Mouse (Mus musculus): Measurements from ENCODE around the gene Fto.

Fto gene

GRCm38 (mm10) chr8:91312835-91313832 is at the start of gene Fto, which contains the start of gene Rpgrip1l:
TSS of gene Fto (plus strand) at chr8:91313525.
TSS of gene Rpgrip1l (minus strand) at chr8:91313262.
- peak; percentile 98 for DNase-seq (ENCODE audit: low read depth)

GRCm38 (mm10) chr8:91263939-91264338 is 49.4 kb upstream of the Fto start:
- DNase-seq (ENCODE audit: low read depth): no peak

GRCm38 (mm10) chr8:91264564-91264963 is 48.8 kb upstream of the Fto start:
- no peak for DNase-seq (ENCODE audit: low read depth)

- no peak for DNase-seq (ENCODE audit: low read depth)
Observed at GRCm38 (mm10) chr8:91269374-91269958, 43.9 kb upstream of the Fto start.

GRCm38 (mm10) chr8:91273493-91273892 is 39.8 kb upstream of the Fto start:
- DNase-seq (ENCODE audit: low read depth): no peak

- no peak for DNase-seq (ENCODE audit: low read depth)
Observed at GRCm38 (mm10) chr8:91276337-91276736, 37.0 kb upstream of the Fto start.

GRCm38 (mm10) chr8:91278060-91278459 is 35.3 kb upstream of the Fto start:
- no peak for DNase-seq (ENCODE audit: low read depth)

GRCm38 (mm10) chr8:91280467-91281212 is 32.7 kb upstream of the Fto start:
- DNase-seq (ENCODE audit: low read depth): no peak

GRCm38 (mm10) chr8:91281545-91281944 is 31.8 kb upstream of the Fto start:
- DNase-seq (ENCODE audit: low read depth): no peak

GRCm38 (mm10) chr8:91282655-91283054 is 30.7 kb upstream of the Fto start:
- no peak for DNase-seq (ENCODE audit: low read depth)

GRCm38 (mm10) chr8:91283815-91284214 is 29.5 kb upstream of the Fto start:
- no peak for DNase-seq (ENCODE audit: low read depth)

GRCm38 (mm10) chr8:91286237-91286636 is 27.1 kb upstream of the Fto start:
- DNase-seq (ENCODE audit: low read depth): no peak

- DNase-seq (ENCODE audit: low read depth): no peak
Observed at GRCm38 (mm10) chr8:91290576-91290975, 22.7 kb upstream of the Fto start.

GRCm38 (mm10) chr8:91295786-91296185 is 17.5 kb upstream of the Fto start:
- DNase-seq (ENCODE audit: low read depth): no peak

GRCm38 (mm10) chr8:91298672-91299071 is 14.7 kb upstream of the Fto start:
- no peak for DNase-seq (ENCODE audit: low read depth)

GRCm38 (mm10) chr8:91304481-91305386 is 8.6 kb upstream of the Fto start:
- DNase-seq (ENCODE audit: low read depth): no peak

- no peak for DNase-seq (ENCODE audit: low read depth)
Observed at GRCm38 (mm10) chr8:91312342-91312741, 983 bp upstream of the Fto start.

- DNase-seq (ENCODE audit: low read depth): no peak
Observed at GRCm38 (mm10) chr8:91317567-91318227, 4.4 kb downstream of the Fto start.

GRCm38 (mm10) chr8:91318938-91319729 is 5.8 kb downstream of the Fto start:
- DNase-seq (ENCODE audit: low read depth): no peak

- DNase-seq (ENCODE audit: low read depth): no peak
Observed at GRCm38 (mm10) chr8:91323511-91323910, 10.2 kb downstream of the Fto start.

Measured in c-Kit-positive CD71-negative TER-119-negative erythroid progenitor cells, embryonic 14.5 days (primary cell).